Mouse (Mus musculus): Measurements from ENCODE around the gene Idh1. TPM values are rescaled to one million over a fixed set of nuclear protein-coding genes. Genes with fewer than 3 reads are reported as not detected.

Idh1 gene
- total and polyA plus RNA-seq, 2 experiments = 137 to 624 TPM

GRCm38 (mm10) chr1:65176171-65176570 lies 10.1 kb downstream of the Idh1 start:
- WGBS = 21% methylated on average over 4 of the region's 4 CpGs
- no peaks in the 10 kb centered on the region for H3K27me3 ChIP-seq (ENCODE audit: control insufficient read depth, insufficient read depth, low read length)
- H3K79me2 ChIP-seq (ENCODE audit: control insufficient read depth, insufficient read depth, low read length) = peaks cover 16% of the 10 kb centered on the region; the same call in 1 of the 2 replicates
- H3K9ac ChIP-seq (ENCODE audit: low read depth, low read length) = peak overlapping the region; percentile 72
- TF ChIP-seq POLR2A (IDR thresholded peaks at IDR 0.05; ENCODE audit: extremely low read depth, insufficient read depth, low read length) = no peak
- no peak for TF ChIP-seq CTCF (IDR thresholded peaks at IDR 0.05; ENCODE audit: low read depth, low read length)
- peaks cover 32% of the 10 kb centered on the region for H3K36me3 ChIP-seq (ENCODE audit: control insufficient read depth, insufficient read depth, low read length)
- peaks cover 26% of the 10 kb centered on the region for H3K4me1 ChIP-seq (ENCODE audit: control insufficient read depth, insufficient read depth, low read length)
- H3K27ac ChIP-seq (replicated peaks; ENCODE audit: insufficient read depth, low read depth, low read length) = peak overlapping the region; percentile 81
- peak; percentile 45 for DNase-seq (ENCODE audit: extremely low read depth, low read depth, low spot score)
- peak overlapping the region; percentile 58 for H3K4me3 ChIP-seq (ENCODE audit: insufficient read depth, low read depth, low read length)

- Histone ChIP-seq H3K27me3 (ENCODE audit: control insufficient read depth, insufficient read depth, low read length) (no peaks in the 10 kb centered on the region), H3K79me2 (ENCODE audit: control insufficient read depth, insufficient read depth, low read length) (peaks cover 16% of the 10 kb centered on the region; the same call in 1 of the 2 replicates), H3K27ac (replicated peaks; ENCODE audit: insufficient read depth, low read depth, low read length) (peak overlapping the region; percentile 37), H3K4me1 (ENCODE audit: control insufficient read depth, insufficient read depth, low read length) (peaks cover 37% of the 10 kb centered on the region), H3K36me3 (ENCODE audit: control insufficient read depth, insufficient read depth, low read length) (peaks cover 52% of the 10 kb centered on the region), H3K9ac (ENCODE audit: low read depth, low read length) (no peak overlapping the region), H3K4me3 (ENCODE audit: insufficient read depth, low read depth, low read length) (no peak overlapping the region)
- WGBS = 38% methylated on average over 2 of the region's 2 CpGs
- DNase-seq (ENCODE audit: extremely low read depth, low read depth, low spot score) = peak; percentile 84
- no peak for TF ChIP-seq CTCF (IDR thresholded peaks at IDR 0.05; ENCODE audit: low read depth, low read length)
- TF ChIP-seq POLR2A (IDR thresholded peaks at IDR 0.05; ENCODE audit: extremely low read depth, insufficient read depth, low read length) = no peak
Measured at GRCm38 (mm10) chr1:65173716-65174115, 12.6 kb downstream of the Idh1 start.

- Histone ChIP-seq H3K79me2 (ENCODE audit: control insufficient read depth, insufficient read depth, low read length) (peaks cover 16% of the 10 kb centered on the region; the same call in 1 of the 2 replicates), H3K9ac (ENCODE audit: low read depth, low read length) (no peak overlapping the region), H3K27ac (replicated peaks; ENCODE audit: insufficient read depth, low read depth, low read length) (peak overlapping the region; percentile 7; the same call in 1 of the 2 replicates), H3K4me3 (ENCODE audit: insufficient read depth, low read depth, low read length) (no peak overlapping the region), H3K4me1 (ENCODE audit: control insufficient read depth, insufficient read depth, low read length) (peaks cover 41% of the 10 kb centered on the region), H3K36me3 (ENCODE audit: control insufficient read depth, insufficient read depth, low read length) (peaks cover 71% of the 10 kb centered on the region), H3K27me3 (ENCODE audit: control insufficient read depth, insufficient read depth, low read length) (no peaks in the 10 kb centered on the region)
- peak; percentile 56 for DNase-seq (ENCODE audit: extremely low read depth, low read depth, low spot score)
- TF ChIP-seq CTCF (IDR thresholded peaks at IDR 0.05; ENCODE audit: low read depth, low read length) (no peak), POLR2A (IDR thresholded peaks at IDR 0.05; ENCODE audit: extremely low read depth, insufficient read depth, low read length) (no peak)
- WGBS = 31% methylated on average over 4 of the region's 4 CpGs
Measured at GRCm38 (mm10) chr1:65171579-65171978, 14.7 kb downstream of the Idh1 start.

- H3K4me1 ChIP-seq (ENCODE audit: control insufficient read depth, insufficient read depth, low read length) = peaks cover 39% of the 10 kb centered on the region
- H3K27ac ChIP-seq (replicated peaks; ENCODE audit: insufficient read depth, low read depth, low read length) = no peak overlapping the region
- 15% methylated on average over 5 of the region's 5 CpGs for WGBS
- TF ChIP-seq POLR2A (IDR thresholded peaks at IDR 0.05; ENCODE audit: extremely low read depth, insufficient read depth, low read length) = no peak
- no peak for TF ChIP-seq CTCF (IDR thresholded peaks at IDR 0.05; ENCODE audit: low read depth, low read length)
- no peak for DNase-seq (ENCODE audit: extremely low read depth, low read depth, low spot score)
- H3K36me3 ChIP-seq (ENCODE audit: control insufficient read depth, insufficient read depth, low read length) = peaks cover 86% of the 10 kb centered on the region
- no peak overlapping the region for H3K4me3 ChIP-seq (ENCODE audit: insufficient read depth, low read depth, low read length)
- no peak overlapping the region for H3K9ac ChIP-seq (ENCODE audit: low read depth, low read length)
- H3K27me3 ChIP-seq (ENCODE audit: control insufficient read depth, insufficient read depth, low read length) = no peaks in the 10 kb centered on the region
- peaks cover 9% of the 10 kb centered on the region; the same call in 1 of the 2 replicates for H3K79me2 ChIP-seq (ENCODE audit: control insufficient read depth, insufficient read depth, low read length)
Measured at GRCm38 (mm10) chr1:65169947-65170346, 16.4 kb downstream of the Idh1 start.

- Histone ChIP-seq H3K27me3 (ENCODE audit: control insufficient read depth, insufficient read depth, low read length) (no peaks in the 10 kb centered on the region), H3K27ac (replicated peaks; ENCODE audit: insufficient read depth, low read depth, low read length) (peak overlapping the region; percentile 14), H3K4me3 (ENCODE audit: insufficient read depth, low read depth, low read length) (no peak overlapping the region), H3K79me2 (ENCODE audit: control insufficient read depth, insufficient read depth, low read length) (peaks cover 8% of the 10 kb centered on the region; the same call in 1 of the 2 replicates), H3K36me3 (ENCODE audit: control insufficient read depth, insufficient read depth, low read length) (peaks cover 87% of the 10 kb centered on the region), H3K9ac (ENCODE audit: low read depth, low read length) (no peak overlapping the region), H3K4me1 (ENCODE audit: control insufficient read depth, insufficient read depth, low read length) (peaks cover 35% of the 10 kb centered on the region)
- no peak for TF ChIP-seq POLR2A (IDR thresholded peaks at IDR 0.05; ENCODE audit: extremely low read depth, insufficient read depth, low read length)
- no peak for TF ChIP-seq CTCF (IDR thresholded peaks at IDR 0.05; ENCODE audit: low read depth, low read length)
- 38% methylated on average over 7 of the region's 7 CpGs for WGBS
- DNase-seq (ENCODE audit: extremely low read depth, low read depth, low spot score) = peak; percentile 77
Measured at GRCm38 (mm10) chr1:65169536-65169935, 16.8 kb downstream of the Idh1 start.

- 26% methylated on average over 1 of the region's 1 CpGs for WGBS
- Histone ChIP-seq H3K9ac (ENCODE audit: low read depth, low read length) (no peak overlapping the region), H3K27ac (replicated peaks; ENCODE audit: insufficient read depth, low read depth, low read length) (peak overlapping the region; percentile 54; the same call in 1 of the 2 replicates), H3K36me3 (ENCODE audit: control insufficient read depth, insufficient read depth, low read length) (peaks cover 90% of the 10 kb centered on the region), H3K27me3 (ENCODE audit: control insufficient read depth, insufficient read depth, low read length) (no peaks in the 10 kb centered on the region), H3K79me2 (ENCODE audit: control insufficient read depth, insufficient read depth, low read length) (no peaks in the 10 kb centered on the region), H3K4me1 (ENCODE audit: control insufficient read depth, insufficient read depth, low read length) (peaks cover 22% of the 10 kb centered on the region), H3K4me3 (ENCODE audit: insufficient read depth, low read depth, low read length) (no peak overlapping the region)
- TF ChIP-seq CTCF (IDR thresholded peaks at IDR 0.05; ENCODE audit: low read depth, low read length) = no peak
- TF ChIP-seq POLR2A (IDR thresholded peaks at IDR 0.05; ENCODE audit: extremely low read depth, insufficient read depth, low read length) = no peak
- DNase-seq (ENCODE audit: extremely low read depth, low read depth, low spot score) = peak; percentile 59
Measured at GRCm38 (mm10) chr1:65167496-65167895, 18.8 kb downstream of the Idh1 start.

All from liver, adult 2 months (tissue).